Mouse (Mus musculus) fibroblast of lung, adult 2 months (primary cell): ENCODE results near the gene Drosha.
"Not testable (repeated sequence)": the region's sequence is repeated elsewhere in the genome, so short reads cannot be mapped to it uniquely, and the experiment has no call there.

Source experiments
- DNase-seq: peaks from one replicate; pipeline ENCODE4 v3.0.0-alpha.2; 2011; ENCODE audit warnings: low read depth

Gene Drosha

GRCm38 (mm10) chr15:12936217-12936732, 111.7 kb downstream of the Drosha start:
- DNase-seq = no peak

- not testable (repeated sequence) for DNase-seq
Measured at GRCm38 (mm10) chr15:12937326-12937725, 112.7 kb downstream of the Drosha start.

GRCm38 (mm10) chr15:12941106-12941505, 116.5 kb downstream of the Drosha start:
- no peak for DNase-seq

GRCm38 (mm10) chr15:12941651-12942180, 117.1 kb downstream of the Drosha start:
- no peak for DNase-seq

- no peak for DNase-seq
Measured at GRCm38 (mm10) chr15:12942424-12942823, 117.8 kb downstream of the Drosha start.

GRCm38 (mm10) chr15:12958051-12958450, 133.4 kb downstream of the Drosha start:
- DNase-seq = no peak

- DNase-seq = no peak
Measured at GRCm38 (mm10) chr15:12962179-12962578, 137.6 kb downstream of the Drosha start.

GRCm38 (mm10) chr15:12965209-12965608, 140.6 kb downstream of the Drosha start:
- DNase-seq = no peak

GRCm38 (mm10) chr15:12968815-12969214, 144.2 kb downstream of the Drosha start:
- DNase-seq = no peak

- DNase-seq = no peak
Measured at GRCm38 (mm10) chr15:12972441-12972840, 147.8 kb downstream of the Drosha start.
